Mouse (Mus musculus) limb, embryonic 11.5 days (tissue): Measurements from ENCODE around the gene Uckl1. TPM values are rescaled to one million over a fixed set of nuclear protein-coding genes. Genes with fewer than 3 reads are reported as not detected.

Experiments
- ATAC-seq: fragments of 200-750 bp; cut with Nextera tagmentation; 2 replicates; pipeline ENCODE4 v1.8.0; 2017; ENCODE audit warnings: low read depth; ENCODE audit not compliant: insufficient number of reproducible peaks, low FRiP score, low TSS enrichment
- DNase-seq: peaks from one replicate; pipeline ENCODE4 v3.0.0-alpha.2; 2015; ENCODE audit warnings: low spot score
- H3K27ac ChIP-seq: fragments of 300-500 bp; sonication (generic); replicated peaks from 2 replicates; pipeline ENCODE4 v1.5.1; 2014; ENCODE audit warnings: low read depth, mild to moderate bottlenecking, low read length
- H3K27me3 ChIP-seq: fragments of 300-500 bp; sonication (generic); 2 replicates; pipeline ENCODE4 v1.6.1; 2014; ENCODE audit warnings: mild to moderate bottlenecking, low read length, mixed read lengths; ENCODE audit not compliant: control insufficient read depth, insufficient read depth
- H3K36me3 ChIP-seq: fragments of 300-500 bp; sonication (generic); 2 replicates; pipeline ENCODE4 v1.6.1; 2014; ENCODE audit warnings: mild to moderate bottlenecking, low read length, moderate library complexity, mixed read lengths; ENCODE audit not compliant: control insufficient read depth, insufficient read depth
- H3K4me1 ChIP-seq: fragments of 300-500 bp; sonication (generic); 2 replicates; pipeline ENCODE4 v1.6.1; 2014; ENCODE audit warnings: low read length, mixed read lengths; ENCODE audit not compliant: control insufficient read depth, insufficient read depth
- H3K4me2 ChIP-seq: fragments of 300-500 bp; sonication (generic); 2 replicates; pipeline ENCODE4 v1.6.1; 2014; ENCODE audit warnings: low read depth, mild to moderate bottlenecking, moderate library complexity; ENCODE audit not compliant: severe bottlenecking
- H3K4me3 ChIP-seq: fragments of 300-500 bp; sonication (generic); 2 replicates; pipeline ENCODE4 v1.5.1; 2014; ENCODE audit warnings: low read depth, low read length
- H3K9ac ChIP-seq: fragments of 300-500 bp; sonication (generic); 2 replicates; pipeline ENCODE4 v1.6.1; 2014; ENCODE audit warnings: mild to moderate bottlenecking, low read length
- H3K9me3 ChIP-seq: fragments of 300-500 bp; sonication (generic); 2 replicates; pipeline ENCODE4 v1.6.1; 2016; ENCODE audit warnings: low read length; ENCODE audit not compliant: control insufficient read depth
- WGBS: fragments of 180-500 bp; shearing (Covaris S2); extraction: QIAGEN DNeasy Blood & Tissue Kit; methylation state at CpG from one replicate; pipeline ENCODE4 v1.1.7; 2014; 5-methylcytosine and 5-hydroxymethylcytosine counted together
- polyA plus RNA-seq: library from polyadenylated mRNA; unstranded; fragments of >200 nt; fragmentation: Nextera tagmentation; extraction: Ambion mirVana; gene quantifications from 2 replicates; pipeline ENCODE4 v1.2.1, GENCODE M21; 2014

Uckl1 gene
- polyA plus RNA-seq, 1 experiment from 2014 or later, result 34.4 TPM

DNA sequence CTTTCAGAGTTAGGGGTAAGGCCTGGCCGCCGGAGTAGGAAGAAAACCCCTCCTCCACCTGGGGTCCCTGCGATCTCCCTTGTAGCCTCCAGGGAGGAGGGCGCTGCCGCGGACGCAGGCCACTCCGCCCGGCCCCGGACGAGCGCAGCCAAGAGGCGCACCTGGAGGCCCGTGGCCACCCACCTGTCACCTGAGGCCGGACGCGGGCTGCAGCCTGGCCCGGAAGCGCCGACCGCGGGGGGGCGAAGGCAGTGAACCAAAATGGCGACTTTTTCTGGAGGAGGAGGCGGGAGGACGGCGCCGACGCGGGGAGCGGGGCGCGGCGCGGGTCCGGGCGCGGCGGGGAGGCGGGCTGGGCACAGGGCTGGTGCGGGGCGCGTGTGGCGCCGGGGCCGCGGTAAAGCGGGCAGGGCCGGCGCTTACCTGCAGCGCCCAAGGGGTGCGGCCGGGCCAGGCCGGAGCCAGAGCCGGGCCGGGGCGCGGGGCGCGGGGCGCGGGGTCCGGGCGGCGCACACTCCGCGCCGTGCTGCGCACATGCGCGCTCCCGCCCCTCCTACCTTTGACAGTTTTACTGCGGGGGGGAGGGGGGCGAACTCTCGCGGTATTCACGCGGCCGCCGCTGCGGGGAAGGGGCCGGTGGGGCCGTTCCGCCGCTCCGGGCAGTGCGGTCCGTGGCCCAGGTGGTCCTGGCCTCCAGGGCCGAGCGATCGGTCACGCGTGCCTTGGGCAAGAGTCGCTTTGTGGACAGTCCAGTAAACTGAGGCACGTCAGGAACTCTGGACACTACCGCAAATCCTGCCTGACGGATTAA lies 7.7 kb upstream of the Uckl1 start, which contains the start of gene Zfp512b:
Gene Zfp512b, minus strand, starts transcription at position 573 of the 811 bp plus-strand sequence.
- H3K4me3 ChIP-seq, result peak within 1 kb of the TSS; percentile 83
- DNase-seq (peak; percentile 84), ATAC-seq (peak; percentile 88)
- no peaks in the 10 kb centered on the region for H3K9me3 ChIP-seq
- peak within 1 kb of the TSS; percentile 79 for H3K4me2 ChIP-seq
- no peaks in the 10 kb centered on the region for H3K27me3 ChIP-seq
- peaks cover 5% of the 10 kb centered on the region for H3K4me1 ChIP-seq
- peak within 1 kb of the TSS; percentile 57 for H3K27ac ChIP-seq
- peak within 1 kb of the TSS; percentile 89 for H3K9ac ChIP-seq
- peaks cover 11% of the 10 kb centered on the region for H3K36me3 ChIP-seq
- under 1% methylated on average over 65 of the region's 97 CpGs for WGBS

DNA sequence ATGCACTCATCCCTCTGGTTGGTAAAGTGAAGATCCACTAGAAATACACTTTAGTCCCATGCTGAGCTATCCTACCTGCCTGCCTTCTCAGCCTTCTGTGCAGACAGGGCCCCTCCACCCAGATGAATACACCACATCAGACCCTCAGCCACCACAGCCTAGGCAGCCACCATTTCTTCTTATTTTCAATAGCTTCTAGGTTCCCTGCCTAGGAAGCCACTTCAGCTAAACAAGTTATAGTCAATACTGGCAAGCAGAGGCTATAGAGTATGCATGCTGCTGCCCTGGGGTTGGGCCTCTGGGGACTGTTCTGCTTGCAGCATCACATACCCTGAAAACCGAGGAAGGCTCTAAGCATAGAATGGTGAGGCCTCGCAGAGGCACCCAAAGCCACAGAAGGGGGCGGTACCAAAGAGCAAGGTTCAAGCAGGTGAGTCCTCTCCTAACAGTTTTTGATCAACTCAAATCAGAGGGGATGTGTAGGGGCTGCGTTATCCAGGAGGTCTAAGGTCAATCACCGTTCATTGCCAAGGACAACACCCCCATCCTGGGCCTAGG lies 6.9 kb upstream of the Uckl1 start, which contains the start of gene Prpf6:
Gene Prpf6, plus strand, starts transcription at position 341 of the 558 bp plus-strand sequence.
- 18% methylated on average over 5 of the region's 5 CpGs for WGBS
- Histone ChIP-seq H3K4me2 (peak within 1 kb of the TSS; percentile 79), H3K4me1 (peaks cover 5% of the 10 kb centered on the region), H3K36me3 (peaks cover 17% of the 10 kb centered on the region), H3K27ac (peak within 1 kb of the TSS; percentile 57), H3K9me3 (no peaks in the 10 kb centered on the region), H3K27me3 (no peaks in the 10 kb centered on the region), H3K9ac (peak within 1 kb of the TSS; percentile 89), H3K4me3 (peak within 1 kb of the TSS; percentile 83)
- ATAC-seq (no peak), DNase-seq (no peak)

GRCm38 (mm10) chr2:181590471-181590870 lies 5.8 kb upstream of the Uckl1 start:
- Histone ChIP-seq H3K9ac (no peak overlapping the region), H3K4me2 (no peak overlapping the region), H3K36me3 (peaks cover 26% of the 10 kb centered on the region), H3K27me3 (no peaks in the 10 kb centered on the region), H3K9me3 (no peaks in the 10 kb centered on the region), H3K4me1 (peaks cover 5% of the 10 kb centered on the region), H3K4me3 (no peak overlapping the region), H3K27ac (no peak overlapping the region)
- whole genome bisulfite sequencing, result 100% methylated on average over 5 of the region's 5 CpGs
- DNase-seq (no peak), ATAC-seq (no peak)

DNA sequence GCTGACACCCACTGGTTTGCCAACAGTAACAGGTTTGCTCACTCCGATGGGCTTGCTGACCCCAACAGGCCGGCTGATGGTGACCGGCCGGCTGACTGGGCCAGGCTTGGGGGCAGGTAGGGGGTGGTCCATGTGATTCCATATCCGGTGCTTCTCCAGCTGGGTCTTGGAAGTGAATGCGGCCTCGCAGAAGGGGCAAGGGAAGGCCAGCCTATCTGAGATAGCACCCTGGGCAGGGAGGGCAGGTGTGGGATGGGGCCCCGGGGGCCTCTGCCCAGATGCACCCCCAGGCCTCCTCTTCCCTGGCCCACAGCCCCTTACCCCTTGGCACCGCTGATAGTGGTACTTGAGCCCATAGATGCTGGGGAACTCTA lies 5.0 kb upstream of the Uckl1 start:
- ATAC-seq (no peak), DNase-seq (no peak)
- no peak overlapping the region for H3K4me3 ChIP-seq
- no peak overlapping the region for H3K9ac ChIP-seq
- H3K4me2 ChIP-seq, result no peak overlapping the region
- H3K4me1 ChIP-seq, result peaks cover 5% of the 10 kb centered on the region
- H3K27ac ChIP-seq, result no peak overlapping the region
- H3K9me3 ChIP-seq, result no peaks in the 10 kb centered on the region
- peaks cover 29% of the 10 kb centered on the region for H3K36me3 ChIP-seq
- 88% methylated on average over 9 of the region's 9 CpGs for WGBS
- H3K27me3 ChIP-seq, result no peaks in the 10 kb centered on the region

DNA sequence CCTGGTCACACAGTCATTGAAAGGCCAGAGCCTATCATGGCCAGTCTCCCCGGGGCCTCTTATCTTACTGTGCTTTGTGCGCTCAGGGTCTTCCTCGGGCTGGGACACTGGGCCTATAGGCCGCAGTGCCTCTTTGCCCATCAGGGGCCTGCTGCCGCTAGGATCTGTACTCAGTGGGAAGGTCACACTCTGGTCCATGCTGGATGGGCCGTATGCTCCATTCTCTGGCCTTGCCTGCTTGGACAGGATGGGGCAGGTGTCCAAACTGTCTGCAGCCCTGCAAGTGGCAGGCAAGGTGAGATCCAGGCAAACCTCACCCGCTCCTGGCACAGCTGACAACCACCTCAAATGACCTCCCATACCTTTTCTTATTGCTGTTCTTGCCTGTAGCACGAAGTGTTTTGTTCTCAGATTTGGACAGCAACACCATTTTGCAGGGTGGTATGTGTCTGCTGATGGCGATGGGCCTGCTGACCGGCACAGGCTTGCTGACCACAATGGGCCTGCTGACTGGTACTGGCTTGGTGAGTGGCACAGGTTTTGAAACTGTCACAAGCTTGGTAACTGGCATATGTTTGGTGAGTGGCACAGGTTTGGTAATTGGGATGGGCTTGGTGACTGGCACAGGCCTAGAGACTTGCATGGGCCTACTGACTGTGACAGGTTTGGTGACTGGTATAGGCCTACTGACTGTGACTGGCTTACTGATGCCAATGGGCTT lies 4.5 kb upstream of the Uckl1 start:
- H3K4me3 ChIP-seq, result no peak overlapping the region
- no peak overlapping the region for H3K4me2 ChIP-seq
- H3K9ac ChIP-seq, result no peak overlapping the region
- H3K4me1 ChIP-seq, result peaks cover 5% of the 10 kb centered on the region
- DNase-seq (no peak), ATAC-seq (no peak)
- WGBS, result 95% methylated on average over 10 of the region's 10 CpGs
- no peaks in the 10 kb centered on the region for H3K9me3 ChIP-seq
- peaks cover 33% of the 10 kb centered on the region for H3K36me3 ChIP-seq
- no peaks in the 10 kb centered on the region for H3K27me3 ChIP-seq
- no peak overlapping the region for H3K27ac ChIP-seq

GRCm38 (mm10) chr2:181588229-181588780 lies 3.6 kb upstream of the Uckl1 start:
- Histone ChIP-seq H3K4me3 (no peak overlapping the region), H3K4me1 (peaks cover 5% of the 10 kb centered on the region), H3K4me2 (no peak overlapping the region), H3K27ac (no peak overlapping the region), H3K9ac (no peak overlapping the region), H3K36me3 (peaks cover 33% of the 10 kb centered on the region), H3K27me3 (no peaks in the 10 kb centered on the region), H3K9me3 (no peaks in the 10 kb centered on the region)
- DNase-seq (no peak), ATAC-seq (no peak)
- WGBS, result 88% methylated on average over 11 of the region's 11 CpGs

DNA sequence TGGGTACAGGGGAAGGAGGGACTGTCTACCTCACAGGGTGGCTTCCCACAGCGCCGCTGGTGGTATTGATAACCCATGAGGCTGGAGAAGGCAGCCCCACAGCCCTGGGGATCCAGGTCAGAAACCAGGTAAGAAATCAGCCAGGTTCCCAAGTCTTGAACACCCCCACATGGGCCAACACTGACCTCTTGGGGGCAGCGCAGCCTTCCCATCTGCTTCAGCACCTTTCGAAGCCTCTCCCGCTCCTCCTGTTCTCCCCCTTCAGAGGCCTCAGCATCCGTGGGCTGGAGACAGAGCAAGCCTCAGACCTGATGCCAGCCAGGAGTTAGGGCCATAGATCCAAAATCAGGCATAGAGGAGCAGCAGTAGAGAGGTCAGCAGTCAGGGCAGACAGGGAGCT lies 3.1 kb upstream of the Uckl1 start:
- Histone ChIP-seq H3K9ac (no peak overlapping the region), H3K9me3 (no peaks in the 10 kb centered on the region), H3K4me1 (peaks cover 5% of the 10 kb centered on the region), H3K4me2 (no peak overlapping the region), H3K27me3 (no peaks in the 10 kb centered on the region), H3K4me3 (no peak overlapping the region), H3K27ac (no peak overlapping the region), H3K36me3 (peaks cover 33% of the 10 kb centered on the region)
- WGBS, result 76% methylated on average over 6 of the region's 6 CpGs
- DNase-seq (no peak), ATAC-seq (no peak)

GRCm38 (mm10) chr2:181586124-181586523 lies 1.4 kb upstream of the Uckl1 start:
- Histone ChIP-seq H3K4me2 (no peak overlapping the region), H3K36me3 (peaks cover 33% of the 10 kb centered on the region), H3K27ac (no peak overlapping the region), H3K9ac (no peak overlapping the region), H3K9me3 (no peaks in the 10 kb centered on the region), H3K27me3 (no peaks in the 10 kb centered on the region), H3K4me1 (no peaks in the 10 kb centered on the region), H3K4me3 (no peak overlapping the region)
- ATAC-seq (no peak), DNase-seq (no peak)
- 95% methylated on average over 3 of the region's 3 CpGs for WGBS
